Mouse (Mus musculus): Measurements from ENCODE around the gene Mettl14.
A peak's percentile ranks its signal among the peaks of the same experiment; 100 is the strongest.
"Not testable (repeated sequence)": the region's sequence is repeated elsewhere in the genome, so short reads cannot be mapped to it uniquely, and the experiment has no call there.

Mettl14 gene

GRCm38 (mm10) chr3:123385486-123386156, at the start of gene Mettl14:
Mettl14 (minus strand) TSS chr3:123386108.
- peak; percentile 96 for DNase-seq (ENCODE audit: low spot score)

GRCm38 (mm10) chr3:123433362-123433761, 47.5 kb upstream of the Mettl14 start:
- DNase-seq (ENCODE audit: low spot score): no peak

- DNase-seq (ENCODE audit: low spot score): no peak
These were observed 46.2 kb upstream of the Mettl14 start for GRCm38 (mm10) chr3:123431951-123432674.

DNA sequence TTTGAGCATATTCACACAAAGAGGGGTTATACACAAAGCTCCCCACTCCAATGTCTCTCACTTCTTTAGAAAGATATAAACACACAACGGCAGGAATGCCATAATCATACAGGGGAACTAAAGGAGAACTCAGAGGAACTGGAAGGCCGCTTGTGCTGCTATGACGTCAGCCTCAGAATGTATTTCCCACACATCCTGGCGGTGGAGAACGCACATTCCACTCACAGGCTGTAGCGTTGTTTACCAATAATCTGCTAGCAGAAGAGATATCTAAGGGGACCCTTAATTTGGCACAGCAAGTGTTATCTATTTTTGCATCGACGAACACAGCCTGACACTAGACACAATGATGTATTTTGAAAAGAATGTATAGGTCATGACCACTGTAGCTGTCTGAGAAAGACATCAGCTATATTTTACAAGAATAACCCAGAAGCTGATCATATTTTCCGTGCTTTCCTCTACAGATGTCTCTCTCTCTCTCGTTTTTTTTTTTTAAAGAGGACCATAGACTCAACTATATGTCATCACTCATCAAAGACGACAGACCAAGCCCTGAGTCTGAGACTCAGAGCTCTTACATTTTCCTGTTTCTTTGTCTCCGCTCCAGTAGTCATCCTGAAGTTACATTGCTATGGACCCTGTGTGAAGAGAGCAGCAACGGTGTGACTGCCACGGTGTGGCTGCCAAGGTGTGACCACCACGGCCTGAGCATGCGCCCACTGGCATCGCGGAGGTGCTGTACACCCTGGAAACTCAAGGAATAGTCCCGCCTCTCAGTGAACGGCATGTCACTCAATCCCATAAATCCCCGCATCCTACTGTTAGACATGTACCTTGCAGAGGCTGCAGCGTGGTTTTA, 43.9 kb upstream of the Mettl14 start:
- no peak for DNase-seq (ENCODE audit: low spot score)

DNA sequence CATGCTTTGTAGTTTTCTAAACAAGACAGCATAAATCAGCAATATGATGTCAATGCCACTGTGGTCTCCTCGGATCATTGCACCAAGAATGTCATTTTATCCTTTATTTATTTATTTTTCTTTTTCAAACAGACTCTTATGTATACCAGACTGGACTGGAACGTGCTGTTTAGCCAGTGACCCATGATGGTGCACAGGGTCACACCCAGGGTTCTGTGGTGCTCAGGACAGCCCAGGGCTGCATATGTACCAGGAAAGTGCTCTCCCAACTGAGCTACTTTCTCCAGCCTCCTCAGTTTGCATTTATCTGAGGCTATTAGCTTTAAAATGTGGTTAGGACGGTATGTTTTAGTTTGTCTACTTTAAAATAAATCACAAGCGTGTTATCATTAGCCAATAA, 42.1 kb upstream of the Mettl14 start:
- DNase-seq (ENCODE audit: low spot score): no peak

DNA sequence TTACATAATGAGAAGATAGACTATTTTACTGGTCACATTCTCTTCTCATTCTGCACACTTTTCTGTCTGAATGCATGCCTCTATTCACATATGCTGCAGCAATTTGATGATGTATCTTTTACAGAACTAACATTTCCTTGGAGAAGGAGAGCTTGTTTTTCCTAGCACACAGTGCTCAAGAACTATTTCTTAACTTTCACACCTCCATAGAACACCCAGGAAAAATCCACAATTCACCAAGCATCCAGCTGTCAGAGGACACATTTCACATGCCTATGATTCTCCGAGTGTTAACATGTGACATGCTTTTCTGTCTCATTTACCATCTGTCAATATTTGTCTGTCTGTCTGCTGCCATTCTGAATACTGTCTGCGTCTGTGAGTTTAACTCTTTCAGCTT, 39.7 kb upstream of the Mettl14 start:
- DNase-seq (ENCODE audit: low spot score): no peak

GRCm38 (mm10) chr3:123413173-123413572, 27.3 kb upstream of the Mettl14 start:
- DNase-seq (ENCODE audit: low spot score): no peak

- no peak for DNase-seq (ENCODE audit: low spot score)
These were observed 26.1 kb upstream of the Mettl14 start for GRCm38 (mm10) chr3:123411821-123412578.

GRCm38 (mm10) chr3:123404945-123405344, 19.0 kb upstream of the Mettl14 start:
- no peak for DNase-seq (ENCODE audit: low spot score)

DNA sequence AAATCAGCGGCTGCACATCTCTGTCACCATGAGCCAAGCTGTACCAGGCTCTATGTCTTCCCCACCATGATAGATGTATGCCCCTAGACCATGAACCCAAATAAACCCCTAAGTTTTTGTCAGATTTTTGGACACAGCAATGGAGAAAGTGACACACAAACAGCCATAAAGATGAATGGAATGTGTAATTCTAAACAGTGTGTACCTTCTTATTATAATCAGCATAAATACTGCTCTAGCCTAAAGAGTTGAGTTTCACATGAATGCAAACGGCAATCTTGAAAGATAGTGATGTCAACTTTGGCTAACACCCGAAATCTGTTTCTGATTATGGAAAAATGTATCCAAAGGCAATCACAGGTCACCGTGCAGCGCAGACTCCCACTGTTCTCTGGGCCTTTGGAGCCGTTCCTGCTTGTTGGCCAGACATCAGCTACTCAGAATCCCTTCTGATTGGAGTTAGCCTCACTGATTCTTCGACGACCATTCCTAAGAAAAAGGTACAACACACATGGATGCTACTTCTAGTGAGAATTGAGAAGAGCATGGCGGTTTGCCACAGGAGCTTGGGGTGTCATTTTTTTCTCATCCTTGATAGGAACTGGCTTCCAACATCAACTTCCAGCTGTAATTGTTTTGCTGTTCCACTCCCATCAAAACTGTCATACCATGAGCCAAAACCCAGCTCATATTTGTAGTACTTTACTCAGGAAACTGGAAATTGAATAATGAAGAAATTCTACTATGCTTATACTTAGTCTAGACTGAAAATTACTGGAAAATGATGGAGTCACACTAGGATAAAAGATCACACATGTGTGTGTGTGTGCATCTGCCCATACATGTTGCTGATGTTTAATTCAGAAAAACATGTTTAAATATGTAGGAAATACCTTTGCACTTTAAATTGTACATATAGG, 11.9 kb upstream of the Mettl14 start:
- DNase-seq (ENCODE audit: low spot score): no peak

GRCm38 (mm10) chr3:123395611-123396010, 9.7 kb upstream of the Mettl14 start:
- DNase-seq (ENCODE audit: low spot score): no peak

GRCm38 (mm10) chr3:123391180-123391579, 5.3 kb upstream of the Mettl14 start:
- DNase-seq (ENCODE audit: low spot score): no peak

DNA sequence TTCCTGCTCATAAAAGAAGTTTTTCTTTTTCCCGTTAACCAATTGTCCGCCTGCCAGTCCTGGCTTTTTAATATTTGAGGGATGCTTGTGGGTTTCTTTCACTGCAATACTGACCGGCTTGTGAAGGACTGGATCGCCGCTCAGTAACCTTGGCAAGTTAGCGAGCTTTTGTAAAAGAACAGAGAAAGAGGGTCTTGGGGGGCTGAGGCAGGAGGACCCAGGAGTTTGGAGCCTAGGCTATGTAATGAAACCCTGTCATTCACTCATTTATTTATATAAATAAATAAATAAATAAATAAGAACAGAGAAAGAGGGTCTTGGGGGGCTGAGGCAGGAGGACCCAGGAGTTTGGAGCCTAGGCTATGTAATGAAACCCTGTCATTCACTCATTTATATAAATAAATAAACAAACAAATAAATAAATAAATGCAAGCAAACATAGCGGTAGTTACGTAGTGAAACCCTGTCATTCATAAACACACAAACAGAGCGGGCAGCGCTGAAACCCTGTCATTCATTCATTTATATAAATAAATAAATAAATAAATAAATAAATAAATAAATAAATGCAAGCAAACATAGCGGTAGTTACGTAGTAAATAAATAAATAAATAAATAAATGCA, 361 bp upstream of the Mettl14 start:
- not testable (repeated sequence) for DNase-seq (ENCODE audit: low spot score)

DNA sequence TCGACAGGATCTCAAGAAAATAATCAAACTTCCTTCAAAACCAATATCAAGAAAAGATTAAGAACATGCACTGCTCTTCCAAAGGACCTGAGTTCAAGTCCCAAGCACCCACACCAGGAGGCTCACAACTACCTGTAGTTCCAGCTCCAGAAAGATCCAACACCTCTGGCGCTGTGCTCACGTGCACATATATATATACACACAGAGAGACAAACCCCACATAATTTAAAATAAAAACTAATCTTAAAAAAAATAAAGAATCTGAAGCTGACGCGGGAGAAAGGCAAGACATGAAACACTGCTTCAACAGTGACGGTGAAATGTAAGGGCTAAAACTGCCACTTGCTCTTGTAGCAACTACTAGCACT, 806 bp downstream of the Mettl14 start:
- no peak for DNase-seq (ENCODE audit: low spot score)

- no peak for DNase-seq (ENCODE audit: low spot score)
These were observed 1.5 kb downstream of the Mettl14 start for GRCm38 (mm10) chr3:123384435-123384834.

DNA sequence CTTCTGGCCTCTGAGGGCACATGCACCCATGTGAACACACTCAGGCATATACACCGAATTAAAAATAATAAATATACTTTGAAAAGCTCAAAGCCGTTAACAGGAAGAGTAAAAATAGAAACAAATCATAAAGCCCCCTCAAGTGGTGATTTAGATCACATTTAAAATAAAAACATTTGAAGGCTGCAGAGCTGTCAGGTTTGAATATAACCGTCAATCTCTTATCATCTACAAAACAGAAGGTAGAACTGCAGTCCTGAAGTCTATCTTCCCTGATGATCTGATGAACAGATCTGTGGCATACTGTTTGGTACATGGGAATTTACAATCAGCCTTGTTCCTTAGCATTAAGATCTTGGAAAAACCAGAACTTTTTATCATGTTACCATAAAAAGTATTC, 9.3 kb downstream of the Mettl14 start:
- no peak for DNase-seq (ENCODE audit: low spot score)

- no peak for DNase-seq (ENCODE audit: low spot score)
These were observed 14.0 kb downstream of the Mettl14 start for GRCm38 (mm10) chr3:123371766-123372535.

DNA sequence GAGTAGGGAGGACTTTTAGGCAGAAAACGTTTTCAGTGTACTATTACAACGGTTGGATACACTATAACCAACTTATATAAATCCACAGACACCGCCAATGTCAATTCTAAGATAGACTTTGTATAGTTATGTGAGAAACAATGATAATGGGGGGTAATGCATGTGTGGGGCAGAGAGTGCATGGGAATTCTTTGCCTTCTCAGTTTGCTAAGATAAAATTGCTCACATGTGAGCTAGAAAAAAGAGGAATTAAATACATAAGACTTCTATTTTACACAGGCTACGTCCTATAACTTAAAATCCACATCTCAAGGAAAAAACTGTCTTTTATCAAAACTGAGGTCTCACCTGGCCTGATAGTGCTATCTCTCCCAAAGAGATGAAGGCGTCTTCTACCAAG, 15.0 kb downstream of the Mettl14 start:
- no peak for DNase-seq (ENCODE audit: low spot score)

DNA sequence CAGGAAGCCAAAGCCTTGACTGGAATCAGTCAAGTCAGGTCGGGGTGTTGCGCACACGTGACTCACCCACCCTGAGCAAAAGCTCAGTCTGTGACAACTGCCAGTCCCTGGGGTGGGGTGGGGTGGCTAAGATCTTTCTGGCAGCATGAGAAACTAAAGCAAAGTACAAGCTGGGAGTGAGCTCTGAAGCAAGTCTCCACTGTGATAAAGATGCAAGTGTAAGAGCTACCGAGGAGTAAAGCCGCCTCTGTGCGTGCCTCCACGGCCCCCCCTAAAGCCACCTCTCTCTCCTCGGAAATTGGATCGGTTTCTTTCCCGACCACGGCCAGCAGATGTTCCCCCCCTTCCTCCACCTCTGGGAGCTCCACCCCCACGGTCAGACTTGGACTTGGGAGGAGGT, 16.7 kb downstream of the Mettl14 start:
- no peak for DNase-seq (ENCODE audit: low spot score)

DNA sequence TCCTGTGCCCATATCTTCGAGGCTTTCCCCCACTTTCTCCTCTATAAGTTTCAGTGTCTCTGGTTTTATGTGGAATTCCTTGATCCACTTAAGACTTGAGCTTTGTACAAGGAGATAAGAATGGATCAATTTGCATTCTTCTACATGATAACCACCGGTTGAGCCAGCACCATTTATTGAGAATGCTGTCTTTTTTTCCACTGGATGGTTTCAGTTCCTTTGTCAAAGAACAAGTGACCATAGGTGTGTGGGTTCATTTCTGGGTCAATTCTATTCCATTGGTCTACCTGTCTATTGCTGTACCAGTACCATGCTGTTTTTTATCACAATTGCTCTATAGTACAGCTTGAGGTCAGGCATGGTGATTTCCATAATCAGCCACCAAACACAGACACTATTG, 19.1 kb downstream of the Mettl14 start:
- not testable (repeated sequence) for DNase-seq (ENCODE audit: low spot score)

Data from T-cell, adult 2 months (primary cell).